Comparison of ENCODE assay signal across 16 mouse cellular contexts in the genomic region with DNA sequence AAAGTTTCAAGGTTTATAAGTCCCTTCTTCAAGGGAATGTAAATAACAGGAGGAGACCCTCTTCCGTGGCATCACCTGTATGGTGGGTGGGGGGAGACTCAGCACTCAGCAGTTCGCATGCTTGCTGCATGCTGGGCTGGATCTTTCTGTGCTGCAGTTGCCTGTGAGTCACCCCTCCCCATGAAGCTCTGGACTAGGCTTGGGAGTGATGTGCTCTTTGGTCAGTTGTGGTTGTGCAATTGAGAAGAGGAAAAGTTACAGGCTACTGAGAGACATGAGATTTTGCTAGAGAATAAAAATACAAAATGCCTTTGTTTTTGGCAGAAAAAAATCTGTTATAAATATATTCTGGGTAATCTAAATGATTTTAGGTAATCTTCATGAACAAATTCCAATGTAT.
DNase-seq lines count a peak whose midpoint lies in the region; ATAC-seq lines count a peak whose summit lies in the region.
"Had no signal": no experiment of that assay in that cellular context is flagged by ENCODE, and none has a peak within 500 bp of the region (broad histone marks: within the 10 kb centered on the region; RNA-seq: fewer than 3 reads in every experiment).

No protein-coding gene starts in this region.

- 60% methylated on average over 2 of the region's 2 CpGs for WGBS in hindbrain, embryonic 15.5 days
- 59% methylated on average over 2 of the region's 2 CpGs for WGBS in hindbrain, embryonic 16.5 days
- WGBS in forebrain, embryonic 12.5 days, result 46% methylated on average over 2 of the region's 2 CpGs
- WGBS in midbrain, embryonic 15.5 days, result 47% methylated on average over 2 of the region's 2 CpGs

- H3K9ac ChIP-seq in hindbrain, embryonic 15.5 days, result no peak overlapping the region
- H3K9ac ChIP-seq in hindbrain, embryonic 16.5 days (ENCODE audit: low read depth, low read length), result no peak overlapping the region
- H3K9ac ChIP-seq in forebrain, embryonic 12.5 days, result no peak overlapping the region
- no peak overlapping the region for H3K9ac ChIP-seq in midbrain, embryonic 15.5 days
- H3K9ac ChIP-seq: heart, embryonic 15.5 days; limb, embryonic 15.5 days; lung, embryonic 15.5 days had no signal

- peak; percentile 75 for DNase-seq in 416B (ENCODE audit: low read depth)
- DNase-seq in embryo, embryonic 11 days, result no peak
- DNase-seq in kidney, adult 18-20 months, result no peak
- DNase-seq: adrenal gland, postnatal 25 days; cerebellum, postnatal 14 days; heart, adult 18-20 months; thymus, postnatal 4 days had no signal

- ATAC-seq in hindbrain, embryonic 15.5 days (ENCODE audit: low FRiP score, low read depth), result no peak
- no peak for ATAC-seq in hindbrain, embryonic 16.5 days
- ATAC-seq in forebrain, embryonic 12.5 days (ENCODE audit: low FRiP score), result 0 out of 2 replicates have a peak, but pooled peaks have one; percentile 21
- no peak for ATAC-seq in midbrain, embryonic 15.5 days (replicated peaks)
- ATAC-seq: CD4-positive, CD25-positive, alpha-beta regulatory T cell, adult 4 months had no signal

- peaks cover 35% of the 10 kb centered on the region for H3K4me1 ChIP-seq in hindbrain, embryonic 15.5 days (replicated peaks)
- peaks cover 10% of the 10 kb centered on the region for H3K4me1 ChIP-seq in hindbrain, embryonic 16.5 days (ENCODE audit: control insufficient read depth, insufficient read depth, low read depth, low read length)
- peaks cover 35% of the 10 kb centered on the region for H3K4me1 ChIP-seq in forebrain, embryonic 12.5 days
- H3K4me1 ChIP-seq in midbrain, embryonic 15.5 days, result peaks cover 16% of the 10 kb centered on the region

- no peak overlapping the region for H3K4me3 ChIP-seq in hindbrain, embryonic 15.5 days
- H3K4me3 ChIP-seq in hindbrain, embryonic 16.5 days (ENCODE audit: low read length), result no peak overlapping the region
- no peak overlapping the region for H3K4me3 ChIP-seq in forebrain, embryonic 12.5 days (replicated peaks)
- H3K4me3 ChIP-seq in midbrain, embryonic 15.5 days, result no peak overlapping the region
- H3K4me3 ChIP-seq: heart, embryonic 15.5 days; limb, embryonic 15.5 days; lung, embryonic 15.5 days had no signal

- peak overlapping the region; percentile 67; the same call in 1 of the 2 replicates for H3K27ac ChIP-seq in hindbrain, embryonic 15.5 days (replicated peaks)
- no peak overlapping the region; the same call in 1 of the 2 replicates for H3K27ac ChIP-seq in hindbrain, embryonic 16.5 days (ENCODE audit: low read depth, low read length)
- peak overlapping the region; percentile 89 for H3K27ac ChIP-seq in forebrain, embryonic 12.5 days
- H3K27ac ChIP-seq in midbrain, embryonic 15.5 days, result peak overlapping the region; percentile 66
- H3K27ac ChIP-seq: heart, embryonic 15.5 days; kidney, postnatal 0 days; limb, embryonic 15.5 days; lung, embryonic 15.5 days had no signal

- no peaks in the 10 kb centered on the region for H3K9me3 ChIP-seq in hindbrain, embryonic 15.5 days
- no peaks in the 10 kb centered on the region for H3K9me3 ChIP-seq in hindbrain, embryonic 16.5 days (ENCODE audit: control insufficient read depth, low read length)
- H3K9me3 ChIP-seq in forebrain, embryonic 12.5 days, result no peaks in the 10 kb centered on the region
- no peaks in the 10 kb centered on the region for H3K9me3 ChIP-seq in midbrain, embryonic 15.5 days
- H3K9me3 ChIP-seq: heart, embryonic 15.5 days; limb, embryonic 15.5 days; lung, embryonic 15.5 days had no signal

- no peaks in the 10 kb centered on the region for H3K36me3 ChIP-seq in hindbrain, embryonic 15.5 days
- no peaks in the 10 kb centered on the region for H3K36me3 ChIP-seq in hindbrain, embryonic 16.5 days (ENCODE audit: control insufficient read depth, insufficient read depth, low read length)
- H3K36me3 ChIP-seq in forebrain, embryonic 12.5 days (replicated peaks), result no peaks in the 10 kb centered on the region
- no peaks in the 10 kb centered on the region for H3K36me3 ChIP-seq in midbrain, embryonic 15.5 days (replicated peaks)
- H3K36me3 ChIP-seq: heart, embryonic 15.5 days; limb, embryonic 15.5 days; lung, embryonic 15.5 days had no signal

- no peak overlapping the region for H3K4me2 ChIP-seq in hindbrain, embryonic 15.5 days
- H3K4me2 ChIP-seq in hindbrain, embryonic 16.5 days (ENCODE audit: low read length), result no peak overlapping the region
- H3K4me2 ChIP-seq in forebrain, embryonic 12.5 days, result peak overlapping the region; percentile 30
- H3K4me2 ChIP-seq in midbrain, embryonic 15.5 days, result no peak overlapping the region
- H3K4me2 ChIP-seq: heart, embryonic 15.5 days; limb, embryonic 15.5 days; lung, embryonic 15.5 days had no signal

- no peaks in the 10 kb centered on the region for H3K27me3 ChIP-seq in hindbrain, embryonic 15.5 days
- no peaks in the 10 kb centered on the region for H3K27me3 ChIP-seq in hindbrain, embryonic 16.5 days (replicated peaks; ENCODE audit: control insufficient read depth, insufficient read depth, low read length)
- no peaks in the 10 kb centered on the region for H3K27me3 ChIP-seq in forebrain, embryonic 12.5 days
- no peaks in the 10 kb centered on the region for H3K27me3 ChIP-seq in midbrain, embryonic 15.5 days (replicated peaks)
- H3K27me3 ChIP-seq: heart, embryonic 15.5 days; limb, embryonic 15.5 days; lung, embryonic 15.5 days had no signal
